Mouse (Mus musculus) limb, embryonic 10.5 days (tissue): Measurements from ENCODE around the gene Mtch2. TPM values are rescaled to one million over a fixed set of nuclear protein-coding genes. Genes with fewer than 3 reads are reported as not detected.

Experiments
- DNase-seq: peaks from one replicate; pipeline ENCODE4 v3.0.0-alpha.2; 2017; ENCODE audit warnings: low spot score
- H3K27ac ChIP-seq: fragments of 300-500 bp; sonication (generic); 2 replicates; pipeline ENCODE4 v1.5.1; 2016; ENCODE audit warnings: mild to moderate bottlenecking
- H3K27me3 ChIP-seq: fragments of 300-500 bp; sonication (generic); 2 replicates; pipeline ENCODE4 v1.6.1; 2016; ENCODE audit warnings: low read depth, mild to moderate bottlenecking; ENCODE audit not compliant: poor library complexity, severe bottlenecking
- H3K36me3 ChIP-seq: fragments of 300-500 bp; sonication (generic); 2 replicates; pipeline ENCODE4 v1.6.1; 2016; ENCODE audit warnings: mild to moderate bottlenecking, moderate library complexity
- H3K4me1 ChIP-seq: fragments of 300-500 bp; sonication (generic); 2 replicates; pipeline ENCODE4 v1.6.1; 2016
- H3K4me3 ChIP-seq: fragments of 300-500 bp; sonication (generic); 2 replicates; pipeline ENCODE4 v1.5.1; 2016; ENCODE audit warnings: mild to moderate bottlenecking, moderate library complexity
- H3K9me3 ChIP-seq: fragments of 300-500 bp; sonication (generic); replicated peaks from 2 replicates; pipeline ENCODE4 v1.6.1; 2016; ENCODE audit warnings: mild to moderate bottlenecking
- WGBS: fragments of 180-500 bp; shearing (Covaris S2); methylation state at CpG from one replicate; pipeline ENCODE4 v1.1.7; 2016; 5-methylcytosine and 5-hydroxymethylcytosine counted together
- polyA plus RNA-seq: library from polyadenylated mRNA; unstranded; fragments of >200 nt; fragmentation: Nextera tagmentation; extraction: Ambion mirVana; gene quantifications from 2 replicates; pipeline ENCODE4 v1.2.1, GENCODE M21; 2016

Mtch2 gene
- polyA plus RNA-seq, 1 experiment from 2014 or later: 217 TPM

DNA sequence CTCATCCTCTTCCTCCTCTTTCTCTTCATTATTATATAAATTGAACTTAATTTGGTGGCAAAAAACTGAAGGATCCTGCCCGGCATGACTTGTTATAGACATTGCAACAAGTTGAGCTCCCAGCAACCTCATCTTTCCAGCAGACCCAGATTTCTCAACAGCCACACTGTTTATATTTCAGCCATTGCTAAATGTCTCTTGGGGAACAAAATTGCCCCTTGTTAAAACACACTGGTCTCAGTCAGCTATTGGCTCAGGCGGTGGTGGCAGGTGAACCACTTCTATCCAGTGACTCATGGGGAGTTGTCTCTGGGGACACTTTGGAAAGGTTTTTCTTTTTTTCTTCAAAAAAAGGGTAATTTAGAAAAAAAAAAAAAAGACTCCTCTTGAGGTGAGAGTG is 8.3 kb upstream of the Mtch2 start:
- 95% methylated on average over 2 of the region's 2 CpGs for WGBS
- no peaks in the 10 kb centered on the region for H3K36me3 ChIP-seq
- H3K4me3 ChIP-seq: no peak overlapping the region
- no peaks in the 10 kb centered on the region for H3K9me3 ChIP-seq
- DNase-seq: no peak
- H3K27me3 ChIP-seq: no peaks in the 10 kb centered on the region
- no peak overlapping the region for H3K27ac ChIP-seq
- no peaks in the 10 kb centered on the region for H3K4me1 ChIP-seq

- H3K4me1 ChIP-seq: peaks cover 15% of the 10 kb centered on the region
- H3K27me3 ChIP-seq: no peaks in the 10 kb centered on the region
- H3K4me3 ChIP-seq: no peak overlapping the region
- H3K27ac ChIP-seq: no peak overlapping the region
- H3K36me3 ChIP-seq: no peaks in the 10 kb centered on the region
- DNase-seq: no peak
- 77% methylated on average over 1 of the region's 1 CpGs for WGBS
- H3K9me3 ChIP-seq: no peaks in the 10 kb centered on the region
Measured at GRCm38 (mm10) chr2:90843666-90844065, 3.3 kb upstream of the Mtch2 start.

GRCm38 (mm10) chr2:90844262-90844661 is 2.7 kb upstream of the Mtch2 start:
- H3K4me1 ChIP-seq: peaks cover 16% of the 10 kb centered on the region
- DNase-seq: no peak
- H3K27ac ChIP-seq: no peak overlapping the region
- 76% methylated on average over 5 of the region's 5 CpGs for WGBS
- H3K4me3 ChIP-seq: no peak overlapping the region
- H3K9me3 ChIP-seq: no peaks in the 10 kb centered on the region
- H3K27me3 ChIP-seq: no peaks in the 10 kb centered on the region
- 0 out of 2 replicates have a peak, but pooled peaks cover under 1% of the 10 kb centered on the region for H3K36me3 ChIP-seq

DNA sequence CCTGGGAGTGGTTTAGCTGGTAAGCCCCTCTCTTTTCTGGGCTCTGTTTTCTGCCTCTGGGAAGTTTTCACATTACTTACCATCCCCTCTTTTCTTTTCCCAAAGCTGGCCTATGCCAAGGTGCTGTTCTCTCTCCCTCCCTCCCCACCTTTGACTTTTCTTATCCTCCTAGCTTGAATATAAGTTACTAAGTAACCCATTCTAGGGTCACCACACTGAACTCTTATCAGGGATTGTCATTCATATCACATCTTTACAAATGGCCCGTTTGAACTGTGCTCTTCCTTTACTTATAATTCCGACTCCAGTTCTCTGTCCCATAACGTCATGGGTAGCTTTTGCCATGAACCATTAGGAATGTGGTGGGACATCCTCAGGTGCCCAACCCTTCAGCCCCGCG is 1.7 kb upstream of the Mtch2 start:
- Histone ChIP-seq H3K27ac (no peak overlapping the region), H3K9me3 (no peaks in the 10 kb centered on the region), H3K36me3 (peaks cover 9% of the 10 kb centered on the region), H3K4me1 (peaks cover 16% of the 10 kb centered on the region), H3K4me3 (no peak overlapping the region), H3K27me3 (no peaks in the 10 kb centered on the region)
- DNase-seq: no peak
- 88% methylated on average over 5 of the region's 5 CpGs for WGBS

DNA sequence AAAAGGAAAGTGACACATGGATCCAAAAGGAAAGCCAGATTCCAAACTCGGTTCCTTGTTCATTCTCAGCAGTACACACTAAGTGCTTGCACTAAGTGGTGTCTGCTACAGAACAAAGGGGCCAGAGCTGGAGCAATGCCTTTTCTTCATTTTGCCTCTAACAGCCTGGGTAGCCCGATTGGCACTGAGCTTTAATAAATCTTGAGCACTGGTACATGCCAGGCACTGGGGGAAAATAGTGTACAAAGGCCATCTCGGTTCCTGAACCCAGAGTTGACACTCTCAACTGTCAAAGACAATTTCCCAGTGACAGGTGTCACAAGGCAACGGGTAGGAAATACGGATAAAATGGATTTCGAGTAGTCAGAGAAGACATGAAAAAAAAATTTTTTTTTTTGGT is 784 bp upstream of the Mtch2 start:
- no peaks in the 10 kb centered on the region for H3K27me3 ChIP-seq
- peak overlapping the region; percentile 74 for H3K4me3 ChIP-seq
- peak overlapping the region; percentile 89 for H3K27ac ChIP-seq
- peaks cover 18% of the 10 kb centered on the region for H3K36me3 ChIP-seq
- H3K4me1 ChIP-seq: peaks cover 16% of the 10 kb centered on the region
- WGBS: 56% methylated on average over 6 of the region's 6 CpGs
- no peak for DNase-seq
- H3K9me3 ChIP-seq: no peaks in the 10 kb centered on the region

GRCm38 (mm10) chr2:90846597-90846954 is 379 bp upstream of the Mtch2 start:
- peaks cover 16% of the 10 kb centered on the region for H3K4me1 ChIP-seq
- no peaks in the 10 kb centered on the region for H3K9me3 ChIP-seq
- peak overlapping the region; percentile 89 for H3K27ac ChIP-seq
- H3K27me3 ChIP-seq: no peaks in the 10 kb centered on the region
- peak overlapping the region; percentile 74 for H3K4me3 ChIP-seq
- peaks cover 22% of the 10 kb centered on the region for H3K36me3 ChIP-seq
- 5% methylated on average over 8 of the region's 8 CpGs for WGBS
- no peak for DNase-seq

- Histone ChIP-seq H3K9me3 (no peaks in the 10 kb centered on the region), H3K36me3 (peaks cover 33% of the 10 kb centered on the region), H3K27me3 (no peaks in the 10 kb centered on the region), H3K27ac (peak overlapping the region; percentile 89), H3K4me1 (peaks cover 16% of the 10 kb centered on the region), H3K4me3 (peak overlapping the region; percentile 74)
- WGBS: 2% methylated on average over 13 of the region's 13 CpGs
- DNase-seq: no peak
Measured at GRCm38 (mm10) chr2:90847681-90848050, 711 bp downstream of the Mtch2 start.

DNA sequence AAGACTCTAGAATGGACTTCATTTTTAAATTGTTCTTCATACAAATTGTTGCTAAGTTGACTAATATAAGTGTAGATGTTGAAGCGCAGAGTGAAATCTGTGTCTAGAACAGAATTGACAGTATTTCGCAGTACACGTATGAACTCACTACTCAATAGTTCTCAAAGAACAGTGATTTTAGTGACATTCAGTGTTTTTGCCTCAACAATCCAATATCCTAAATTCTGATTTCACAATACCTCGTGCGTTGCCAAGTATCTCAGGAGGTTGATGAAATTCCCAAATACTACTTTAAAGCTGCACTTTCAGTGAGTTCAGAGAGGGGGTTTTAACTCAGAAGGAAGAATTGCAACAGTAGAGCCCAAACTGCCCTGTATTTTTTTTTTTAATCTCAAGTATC is 1.4 kb downstream of the Mtch2 start:
- H3K4me3 ChIP-seq: peak overlapping the region; percentile 74

DNA sequence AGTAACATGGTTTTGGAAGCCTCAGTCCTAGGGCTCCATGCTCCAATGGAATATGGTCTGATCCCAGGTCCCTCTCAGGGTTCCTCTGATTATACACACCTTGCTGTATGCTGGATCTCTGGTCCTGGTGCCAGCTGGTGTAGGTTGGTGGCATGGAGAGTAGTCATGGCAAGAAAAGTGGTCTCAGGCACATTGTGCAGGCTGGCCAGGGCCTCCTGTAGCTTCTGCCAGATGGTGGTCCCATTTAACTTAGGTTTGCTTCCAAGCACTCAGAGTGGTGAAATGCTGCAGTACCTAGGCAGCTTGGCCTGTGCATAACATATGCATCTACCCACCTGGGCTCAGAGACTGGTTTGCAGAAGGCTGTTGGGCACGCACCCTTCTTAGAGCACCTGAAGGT is 3.4 kb downstream of the Mtch2 start:
- 95% methylated on average over 1 of the region's 1 CpGs for WGBS
- Histone ChIP-seq H3K27me3 (no peaks in the 10 kb centered on the region), H3K36me3 (peaks cover 59% of the 10 kb centered on the region), H3K27ac (no peak overlapping the region), H3K4me3 (no peak overlapping the region), H3K4me1 (peaks cover 16% of the 10 kb centered on the region), H3K9me3 (no peaks in the 10 kb centered on the region)
- no peak for DNase-seq

More for the DNA sequence above, 1.4 kb downstream of the Mtch2 start:
- H3K36me3 ChIP-seq: peaks cover 40% of the 10 kb centered on the region
- DNase-seq: no peak
- no peaks in the 10 kb centered on the region for H3K9me3 ChIP-seq
- no peak overlapping the region for H3K27ac ChIP-seq
- H3K4me1 ChIP-seq: peaks cover 16% of the 10 kb centered on the region
- 96% methylated on average over 5 of the region's 5 CpGs for WGBS
- no peaks in the 10 kb centered on the region for H3K27me3 ChIP-seq

GRCm38 (mm10) chr2:90861486-90861885 is 14.5 kb downstream of the Mtch2 start:
- no peak for DNase-seq
- Histone ChIP-seq H3K36me3 (peaks cover 95% of the 10 kb centered on the region), H3K27me3 (no peaks in the 10 kb centered on the region), H3K4me3 (no peak overlapping the region), H3K4me1 (no peaks in the 10 kb centered on the region), H3K27ac (no peak overlapping the region), H3K9me3 (no peaks in the 10 kb centered on the region)
- WGBS: 98% methylated on average over 2 of the region's 2 CpGs

DNA sequence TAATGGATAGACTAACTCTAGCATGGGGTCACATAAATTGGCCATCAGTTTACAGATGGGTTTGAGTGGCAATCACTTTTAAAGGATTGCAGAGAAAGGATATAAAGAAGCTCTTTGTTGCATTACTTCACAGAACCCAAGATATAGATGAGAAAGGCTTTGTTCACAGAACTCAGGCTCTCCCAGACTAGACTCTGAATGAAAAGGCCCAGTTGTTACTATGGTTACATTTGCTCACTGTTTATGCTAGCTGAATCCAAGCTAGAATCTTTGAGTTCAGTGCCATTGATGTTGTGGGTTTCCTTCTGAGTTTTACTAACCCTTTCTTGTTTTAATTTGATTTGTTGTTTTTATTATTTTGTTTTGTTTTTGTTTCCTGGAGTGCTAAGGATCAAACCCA is 17.2 kb downstream of the Mtch2 start:
- H3K36me3 ChIP-seq: peaks cover 91% of the 10 kb centered on the region
- no peaks in the 10 kb centered on the region for H3K4me1 ChIP-seq
- H3K27me3 ChIP-seq: no peaks in the 10 kb centered on the region
- no peaks in the 10 kb centered on the region for H3K9me3 ChIP-seq
- DNase-seq: no peak
- H3K4me3 ChIP-seq: no peak overlapping the region
- H3K27ac ChIP-seq: no peak overlapping the region

DNA sequence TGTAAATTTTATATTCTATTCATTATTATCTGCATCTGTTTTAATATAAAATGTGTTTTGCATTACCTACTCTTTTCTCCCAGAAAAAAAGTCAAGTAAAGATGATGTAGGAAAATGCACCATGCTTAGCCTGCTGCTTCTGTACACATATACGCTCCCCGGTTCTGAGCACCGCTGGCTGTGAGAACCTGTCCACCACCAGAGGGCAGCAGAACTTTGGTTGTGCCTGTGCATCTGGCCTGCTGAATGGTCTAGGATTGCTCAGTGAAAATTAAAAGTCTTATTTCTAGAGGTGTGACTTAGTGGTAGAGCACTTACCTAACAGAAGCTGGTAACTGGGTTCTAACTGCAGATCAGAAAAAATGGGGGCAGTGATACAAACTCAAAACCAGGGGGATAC is 19.6 kb downstream of the Mtch2 start:
- Histone ChIP-seq H3K36me3 (peaks cover 68% of the 10 kb centered on the region), H3K4me1 (no peaks in the 10 kb centered on the region), H3K9me3 (no peaks in the 10 kb centered on the region), H3K4me3 (no peak overlapping the region), H3K27me3 (no peaks in the 10 kb centered on the region), H3K27ac (no peak overlapping the region)
- 49% methylated on average over 3 of the region's 3 CpGs for WGBS
- peak; percentile 85 for DNase-seq

DNA sequence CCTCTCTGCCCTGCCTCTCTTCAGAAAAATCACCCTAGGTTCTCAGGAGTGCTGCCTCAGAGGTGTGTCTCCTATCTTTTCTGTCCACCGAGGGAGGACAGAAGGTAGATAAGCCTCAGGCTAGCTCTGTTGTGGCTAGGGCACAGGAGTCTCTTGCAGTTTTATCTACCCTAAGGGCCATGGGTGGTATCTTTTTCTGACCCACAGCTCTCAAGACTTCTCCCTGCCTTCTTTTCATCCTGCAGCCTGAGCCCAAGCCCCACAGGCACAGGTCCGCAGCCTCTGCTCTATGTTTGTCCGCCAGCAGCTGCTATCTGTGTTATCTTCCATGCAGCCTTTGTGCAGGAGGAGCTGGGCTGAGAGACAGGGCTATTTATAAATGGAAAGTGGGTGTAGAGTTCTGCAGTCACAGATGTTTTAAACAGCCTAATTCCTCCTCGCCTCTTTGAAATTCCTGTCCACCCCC is 23.2 kb downstream of the Mtch2 start:
- H3K9me3 ChIP-seq: no peaks in the 10 kb centered on the region
- no peak overlapping the region; the same call in 1 of the 2 replicates for H3K27ac ChIP-seq
- WGBS: 55% methylated on average over 4 of the region's 4 CpGs
- no peaks in the 10 kb centered on the region for H3K27me3 ChIP-seq
- no peak overlapping the region for H3K4me3 ChIP-seq
- peaks cover 31% of the 10 kb centered on the region for H3K36me3 ChIP-seq
- no peak for DNase-seq
- H3K4me1 ChIP-seq: no peaks in the 10 kb centered on the region

- no peak overlapping the region for H3K27ac ChIP-seq
- 76% methylated on average over 8 of the region's 8 CpGs for WGBS
- H3K36me3 ChIP-seq: peaks cover 20% of the 10 kb centered on the region
- no peak for DNase-seq
- H3K4me1 ChIP-seq: no peaks in the 10 kb centered on the region
- no peaks in the 10 kb centered on the region for H3K27me3 ChIP-seq
- no peak overlapping the region for H3K4me3 ChIP-seq
- no peaks in the 10 kb centered on the region for H3K9me3 ChIP-seq
Measured at GRCm38 (mm10) chr2:90871180-90871961, 24.4 kb downstream of the Mtch2 start.
